Mouse (Mus musculus): Measurements from ENCODE around the gene Lrrc74b.

- TF ChIP-seq CTCF (IDR thresholded peaks at IDR 0.05; ENCODE audit: control insufficient read depth, insufficient read depth, insufficient read length), result no peak
- TF ChIP-seq USF1 (IDR thresholded peaks at IDR 0.05; ENCODE audit: low read depth), result no peak
- TF ChIP-seq MYOD1 (IDR thresholded peaks at IDR 0.05; ENCODE audit: control insufficient read depth, insufficient read length, low read depth), result peak; percentile 75
- TF ChIP-seq MYOG (IDR thresholded peaks at IDR 0.05; ENCODE audit: control insufficient read depth, extremely low read depth, insufficient read length), result no peak
- peak; percentile 57 for TF ChIP-seq FOSL1 (IDR thresholded peaks at IDR 0.05; ENCODE audit: insufficient read depth, low read length, poor library complexity, severe bottlenecking)
- TF ChIP-seq MAX (IDR thresholded peaks at IDR 0.05), result peak; percentile 34
- no peak for TF ChIP-seq CEBPB (IDR thresholded peaks at IDR 0.05; ENCODE audit: low read depth)
Measured at GRCm38 (mm10) chr16:17564221-17564620, 3.2 kb upstream of the Lrrc74b start.
